Mouse (Mus musculus) stomach, postnatal 0 days (tissue): ENCODE measurements around the gene Ddi2. TPM values are rescaled to one million over a fixed set of nuclear protein-coding genes. Genes with fewer than 3 reads are reported as not detected.

Experiments
- ATAC-seq: fragments of 200-750 bp; cut with Nextera tagmentation; 2 replicates; pipeline ENCODE4 v1.8.0; 2017; ENCODE audit not compliant: low FRiP score, low TSS enrichment
- DNase-seq: peaks from one replicate; pipeline ENCODE4 v3.0.0-alpha.2; 2016; ENCODE audit warnings: low spot score
- H3K27ac ChIP-seq: fragments of 300-500 bp; sonication (generic); replicated peaks from 2 replicates; pipeline ENCODE4 v1.5.1; 2014; ENCODE audit warnings: mild to moderate bottlenecking, control low read depth
- H3K27me3 ChIP-seq: fragments of 300-500 bp; sonication (generic); 2 replicates; pipeline ENCODE4 v1.6.1; 2014; ENCODE audit warnings: low read length; ENCODE audit not compliant: control insufficient read depth, insufficient read depth
- H3K36me3 ChIP-seq: fragments of 300-500 bp; sonication (generic); 2 replicates; pipeline ENCODE4 v1.6.1; 2014; ENCODE audit warnings: low read length, mixed read lengths; ENCODE audit not compliant: control insufficient read depth, insufficient read depth
- H3K4me1 ChIP-seq: fragments of 300-500 bp; sonication (generic); replicated peaks from 2 replicates; pipeline ENCODE4 v1.6.1; 2014; ENCODE audit warnings: antibody characterized with exemption; ENCODE audit not compliant: control insufficient read depth, insufficient read depth
- H3K4me2 ChIP-seq: fragments of 300-500 bp; sonication (generic); replicated peaks from 2 replicates; pipeline ENCODE4 v1.6.1; 2014; ENCODE audit warnings: low read depth, mild to moderate bottlenecking, control low read depth, moderate library complexity
- H3K4me3 ChIP-seq: fragments of 300-500 bp; sonication (generic); 2 replicates; pipeline ENCODE4 v1.5.1; 2014; ENCODE audit warnings: low read depth, low read length, control low read depth
- H3K9ac ChIP-seq: fragments of 300-500 bp; sonication (generic); 2 replicates; pipeline ENCODE4 v1.6.1; 2014; ENCODE audit warnings: mild to moderate bottlenecking, low read length, control low read depth, mixed read lengths
- H3K9me3 ChIP-seq: fragments of 300-500 bp; sonication (generic); 2 replicates; pipeline ENCODE4 v1.6.1; 2016; ENCODE audit warnings: low read length; ENCODE audit not compliant: control insufficient read depth
- CTCF ChIP-seq: IDR thresholded peaks from 2 replicates; pipeline ENCODE4 v1.5.1; 2016; ENCODE audit warnings: antibody characterized with exemption, low read depth, mild to moderate bottlenecking, moderate library complexity
- EP300 ChIP-seq: optimal IDR thresholded peaks from 2 replicates; pipeline ENCODE3; 2016; ENCODE audit warnings: antibody characterized with exemption
- WGBS: fragments of 180-500 bp; shearing (Covaris S2); extraction: QIAGEN DNeasy Blood & Tissue Kit; methylation state at CpG from one replicate; pipeline ENCODE4 v1.1.7; 2014; 5-methylcytosine and 5-hydroxymethylcytosine counted together
- polyA plus RNA-seq: library from polyadenylated mRNA; unstranded; fragments of >200 nt; fragmentation: Nextera tagmentation; extraction: Ambion mirVana; gene quantifications from 2 replicates; pipeline ENCODE4 v1.2.1, GENCODE M21; 2015

Gene Ddi2
- polyA plus RNA-seq, 1 experiment from 2014 or later, result 14.4 TPM

GRCm38 (mm10) chr4:141766668-141767352 is 43.6 kb upstream of the Ddi2 start:
- DNase-seq (peak; percentile 23), ATAC-seq (peak; percentile 63)
- no peak overlapping the region for H3K4me3 ChIP-seq
- peak overlapping the region; percentile 79 for H3K27ac ChIP-seq
- H3K27me3 ChIP-seq, result no peaks in the 10 kb centered on the region
- 35% methylated on average over 19 of the region's 19 CpGs for WGBS
- no peaks in the 10 kb centered on the region for H3K9me3 ChIP-seq
- no peaks in the 10 kb centered on the region; the same call in 1 of the 2 replicates for H3K4me1 ChIP-seq
- TF ChIP-seq CTCF, result no peak
- no peak for TF ChIP-seq EP300
- H3K36me3 ChIP-seq, result peaks cover 37% of the 10 kb centered on the region
- H3K9ac ChIP-seq, result peak overlapping the region; percentile 35; the same call in 1 of the 2 replicates
- H3K4me2 ChIP-seq, result peak overlapping the region; percentile 32; the same call in 1 of the 2 replicates

- H3K4me3 ChIP-seq, result no peak overlapping the region
- peaks cover 39% of the 10 kb centered on the region for H3K36me3 ChIP-seq
- H3K4me1 ChIP-seq, result no peaks in the 10 kb centered on the region; the same call in 1 of the 2 replicates
- H3K9ac ChIP-seq, result no peak overlapping the region
- no peak for DNase-seq
- H3K4me2 ChIP-seq, result 0 out of 2 replicates have a peak overlapping the region, but pooled peaks have one; percentile 14
- no peak for TF ChIP-seq CTCF
- no peak for TF ChIP-seq EP300
- WGBS, result 65% methylated on average over 8 of the region's 8 CpGs
- 0 out of 2 replicates have a peak, but pooled peaks have one; percentile 6 for ATAC-seq
- no peaks in the 10 kb centered on the region for H3K9me3 ChIP-seq
- H3K27ac ChIP-seq, result peak overlapping the region; percentile 79
- H3K27me3 ChIP-seq, result no peaks in the 10 kb centered on the region
These were observed 43.1 kb upstream of the Ddi2 start for GRCm38 (mm10) chr4:141766316-141766667.

- no peak overlapping the region for H3K4me2 ChIP-seq
- TF ChIP-seq CTCF (no peak), EP300 (no peak)
- no peak overlapping the region for H3K4me3 ChIP-seq
- no peaks in the 10 kb centered on the region for H3K9me3 ChIP-seq
- no peak overlapping the region for H3K9ac ChIP-seq
- WGBS, result 91% methylated on average over 3 of the region's 3 CpGs
- H3K4me1 ChIP-seq, result no peaks in the 10 kb centered on the region; the same call in 1 of the 2 replicates
- H3K27me3 ChIP-seq, result no peaks in the 10 kb centered on the region
- ATAC-seq, result no peak
- no peak for DNase-seq
- no peak overlapping the region for H3K27ac ChIP-seq
- H3K36me3 ChIP-seq, result peaks cover 34% of the 10 kb centered on the region
These were observed 41.8 kb upstream of the Ddi2 start for GRCm38 (mm10) chr4:141765008-141765407.

DNA sequence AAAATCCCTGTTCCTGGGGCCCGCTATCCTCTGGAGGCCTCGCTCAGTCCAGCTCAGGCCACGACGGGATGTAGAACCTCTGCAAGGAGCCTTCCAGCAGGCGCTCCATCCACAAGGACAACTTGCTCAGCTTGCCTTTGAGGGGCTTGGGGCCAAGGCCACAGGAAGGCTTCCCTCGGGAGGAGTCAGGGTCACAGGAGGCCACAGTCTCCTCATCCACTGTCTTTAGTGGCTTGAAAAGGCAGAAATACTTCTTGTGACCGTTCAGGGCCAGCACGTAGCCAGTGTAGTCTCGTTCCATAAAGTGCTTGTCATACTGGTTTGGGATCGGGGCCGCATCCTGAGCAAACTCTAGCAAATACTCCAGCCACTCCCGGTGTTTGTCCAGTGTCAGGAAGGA is 40.3 kb upstream of the Ddi2 start:
- H3K9ac ChIP-seq, result no peak overlapping the region
- H3K4me1 ChIP-seq, result no peaks in the 10 kb centered on the region; the same call in 1 of the 2 replicates
- no peak overlapping the region for H3K4me3 ChIP-seq
- no peak for ATAC-seq
- no peak for DNase-seq
- peaks cover 26% of the 10 kb centered on the region for H3K36me3 ChIP-seq
- H3K4me2 ChIP-seq, result no peak overlapping the region
- H3K27ac ChIP-seq, result no peak overlapping the region
- TF ChIP-seq EP300, result no peak
- no peak for TF ChIP-seq CTCF
- H3K9me3 ChIP-seq, result no peaks in the 10 kb centered on the region
- WGBS, result 77% methylated on average over 12 of the region's 12 CpGs
- H3K27me3 ChIP-seq, result no peaks in the 10 kb centered on the region

- Histone ChIP-seq H3K9ac (no peak overlapping the region), H3K27me3 (no peaks in the 10 kb centered on the region), H3K4me2 (no peak overlapping the region), H3K4me1 (no peaks in the 10 kb centered on the region), H3K36me3 (peaks cover 26% of the 10 kb centered on the region), H3K4me3 (no peak overlapping the region), H3K27ac (no peak overlapping the region), H3K9me3 (no peaks in the 10 kb centered on the region)
- DNase-seq (no peak), ATAC-seq (no peak)
- TF ChIP-seq CTCF (no peak), EP300 (no peak)
- 92% methylated on average over 13 of the region's 13 CpGs for WGBS
These were observed 38.9 kb upstream of the Ddi2 start for GRCm38 (mm10) chr4:141762102-141762598.

DNA sequence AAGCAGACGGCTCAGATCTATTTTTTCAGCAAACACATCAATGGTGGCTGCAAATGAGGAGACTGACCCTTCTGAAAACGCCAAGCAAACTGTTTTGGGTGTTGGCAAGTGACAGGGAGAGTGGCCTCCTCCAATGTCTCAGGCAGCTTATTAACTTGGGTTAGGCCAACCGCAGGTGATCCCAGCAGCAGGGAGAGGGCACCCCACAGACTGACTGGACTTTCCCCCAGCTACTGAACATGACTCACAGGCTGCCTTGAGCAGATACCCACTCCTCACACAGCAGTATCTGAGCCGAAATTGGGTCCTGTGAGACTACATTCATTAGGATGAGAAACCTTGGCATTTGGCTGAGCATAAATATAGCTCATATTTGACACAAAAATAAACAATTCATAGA is 37.7 kb upstream of the Ddi2 start:
- H3K4me2 ChIP-seq, result no peak overlapping the region
- no peaks in the 10 kb centered on the region for H3K9me3 ChIP-seq
- no peaks in the 10 kb centered on the region for H3K4me1 ChIP-seq
- H3K27ac ChIP-seq, result no peak overlapping the region
- peaks cover 26% of the 10 kb centered on the region for H3K36me3 ChIP-seq
- H3K9ac ChIP-seq, result no peak overlapping the region
- TF ChIP-seq EP300 (no peak), CTCF (no peak)
- WGBS, result 81% methylated on average over 4 of the region's 4 CpGs
- ATAC-seq (no peak), DNase-seq (no peak)
- no peaks in the 10 kb centered on the region for H3K27me3 ChIP-seq
- H3K4me3 ChIP-seq, result no peak overlapping the region
